Mouse (Mus musculus) heart, embryonic 12.5 days (tissue): ENCODE results near the gene Nup107. TPM values are rescaled to one million over a fixed set of nuclear protein-coding genes. Genes with fewer than 3 reads are reported as not detected.

Source experiments
- ATAC-seq: fragments of 200-750 bp; cut with Nextera tagmentation; 2 replicates; pipeline ENCODE4 v1.8.0; 2017; ENCODE audit warnings: moderate TSS enrichment, moderate library complexity; ENCODE audit not compliant: insufficient number of reproducible peaks, low FRiP score
- H3K27ac ChIP-seq: fragments of 300-500 bp; sonication (generic); 2 replicates; pipeline ENCODE4 v1.5.1; 2016; ENCODE audit warnings: mild to moderate bottlenecking, moderate library complexity; ENCODE audit not compliant: poor library complexity, severe bottlenecking
- H3K27me3 ChIP-seq: fragments of 300-500 bp; sonication (generic); replicated peaks from 2 replicates; pipeline ENCODE4 v1.6.1; 2016; ENCODE audit warnings: mild to moderate bottlenecking, moderate library complexity
- H3K36me3 ChIP-seq: fragments of 300-500 bp; sonication (generic); 2 replicates; pipeline ENCODE4 v1.6.1; 2016; ENCODE audit warnings: mild to moderate bottlenecking, moderate library complexity
- H3K4me1 ChIP-seq: fragments of 300-500 bp; sonication (generic); replicated peaks from 2 replicates; pipeline ENCODE4 v1.6.1; 2016; ENCODE audit warnings: mild to moderate bottlenecking
- H3K4me2 ChIP-seq: fragments of 300-500 bp; sonication (generic); 2 replicates; pipeline ENCODE4 v1.6.1; 2016; ENCODE audit warnings: mild to moderate bottlenecking, moderate library complexity
- H3K4me3 ChIP-seq: fragments of 300-500 bp; sonication (generic); 2 replicates; pipeline ENCODE4 v1.5.1; 2016; ENCODE audit warnings: mild to moderate bottlenecking
- H3K9ac ChIP-seq: fragments of 300-500 bp; sonication (generic); 2 replicates; pipeline ENCODE4 v1.6.1; 2016; ENCODE audit warnings: mild to moderate bottlenecking, moderate library complexity
- H3K9me3 ChIP-seq: fragments of 300-500 bp; sonication (generic); replicated peaks from 2 replicates; pipeline ENCODE4 v1.6.1; 2016; ENCODE audit warnings: mild to moderate bottlenecking, moderate library complexity
- WGBS: fragments of 180-500 bp; shearing (Covaris S2); methylation state at CpG from one replicate; pipeline ENCODE4 v1.1.7; 2016; 5-methylcytosine and 5-hydroxymethylcytosine counted together
- polyA plus RNA-seq: library from polyadenylated mRNA; unstranded; fragments of >200 nt; fragmentation: Nextera tagmentation; extraction: Ambion mirVana; gene quantifications from 2 replicates; pipeline ENCODE4 v1.2.1, GENCODE M21; 2016

Gene Nup107
- polyA plus RNA-seq, 1 experiment from 2014 or later, result 72.0 TPM

DNA sequence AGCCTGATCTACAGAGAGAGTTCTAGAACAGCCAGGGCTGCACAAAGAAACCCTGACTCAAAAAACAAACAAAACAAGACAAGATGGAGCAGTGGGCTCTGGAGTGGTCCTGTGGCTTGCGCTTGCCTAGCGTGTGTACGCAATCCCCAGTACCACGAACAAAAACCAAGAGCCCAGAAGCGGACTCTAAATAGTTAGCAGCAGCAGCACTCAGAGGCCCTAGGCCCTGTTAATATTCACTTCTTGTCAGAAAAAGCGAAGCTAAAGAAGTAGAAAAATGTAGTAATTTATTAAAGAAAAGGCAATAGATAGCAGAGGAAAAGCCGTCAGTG lies 37.9 kb downstream of the Nup107 start:
- ATAC-seq, result no peak

DNA sequence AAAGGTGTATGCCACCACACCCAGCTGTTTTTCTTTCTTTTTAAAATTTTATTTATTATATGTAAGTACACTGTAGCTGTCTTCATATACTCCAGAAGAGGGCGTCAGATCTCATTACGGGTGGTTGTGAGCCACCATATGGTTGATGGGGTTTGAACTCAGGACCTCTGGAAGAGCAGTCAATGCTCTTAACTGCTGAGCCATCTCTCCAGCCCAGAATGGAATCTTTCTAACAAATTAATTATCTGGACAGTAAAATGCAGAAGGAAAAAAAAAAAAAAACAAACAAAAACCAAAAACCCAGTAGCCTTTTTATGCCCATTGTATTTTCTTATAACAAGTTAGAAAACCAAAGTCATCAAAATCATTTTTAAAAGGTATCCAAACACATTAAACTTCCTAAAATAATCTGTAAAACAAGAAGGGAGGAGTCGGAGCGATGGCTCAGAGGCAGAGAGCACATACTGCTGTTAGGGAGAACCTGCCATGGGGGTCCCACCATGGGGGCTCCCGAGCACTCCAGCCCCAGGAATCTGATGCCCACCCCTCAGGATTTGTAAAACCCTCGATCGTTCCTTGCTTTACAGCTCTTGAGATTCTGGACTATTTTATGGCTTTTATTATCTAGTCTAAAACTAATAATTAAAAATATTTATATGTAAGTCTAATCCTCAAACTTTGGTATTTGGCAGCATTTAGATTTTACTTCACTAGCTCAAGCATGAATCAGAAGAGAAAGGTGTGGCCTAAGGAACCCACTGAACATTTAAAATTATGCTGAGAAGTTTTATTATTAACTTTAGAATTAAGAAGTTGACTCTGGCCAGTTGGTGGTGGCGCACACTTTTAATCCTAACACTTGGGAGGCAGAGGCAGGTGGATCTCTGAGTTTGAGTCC lies 38.5 kb downstream of the Nup107 start:
- peaks cover 4% of the 10 kb centered on the region; the same call in 1 of the 2 replicates for H3K9me3 ChIP-seq
- no peak overlapping the region for H3K4me2 ChIP-seq
- no peaks in the 10 kb centered on the region for H3K4me1 ChIP-seq
- WGBS, result 94% methylated on average over 8 of the region's 8 CpGs
- no peaks in the 10 kb centered on the region for H3K27me3 ChIP-seq
- no peak for ATAC-seq
- no peak overlapping the region for H3K9ac ChIP-seq
- H3K4me3 ChIP-seq, result no peak overlapping the region
- H3K36me3 ChIP-seq, result peaks cover 83% of the 10 kb centered on the region
- no peak overlapping the region for H3K27ac ChIP-seq

More for the DNA sequence above, 37.9 kb downstream of the Nup107 start:
- H3K27me3 ChIP-seq, result no peaks in the 10 kb centered on the region
- H3K27ac ChIP-seq, result no peak overlapping the region
- no peak overlapping the region for H3K4me2 ChIP-seq
- H3K9me3 ChIP-seq, result peaks cover 4% of the 10 kb centered on the region; the same call in 1 of the 2 replicates
- no peaks in the 10 kb centered on the region for H3K4me1 ChIP-seq
- H3K9ac ChIP-seq, result no peak overlapping the region
- WGBS, result 96% methylated on average over 7 of the region's 7 CpGs
- no peak overlapping the region for H3K4me3 ChIP-seq
- peaks cover 84% of the 10 kb centered on the region for H3K36me3 ChIP-seq

DNA sequence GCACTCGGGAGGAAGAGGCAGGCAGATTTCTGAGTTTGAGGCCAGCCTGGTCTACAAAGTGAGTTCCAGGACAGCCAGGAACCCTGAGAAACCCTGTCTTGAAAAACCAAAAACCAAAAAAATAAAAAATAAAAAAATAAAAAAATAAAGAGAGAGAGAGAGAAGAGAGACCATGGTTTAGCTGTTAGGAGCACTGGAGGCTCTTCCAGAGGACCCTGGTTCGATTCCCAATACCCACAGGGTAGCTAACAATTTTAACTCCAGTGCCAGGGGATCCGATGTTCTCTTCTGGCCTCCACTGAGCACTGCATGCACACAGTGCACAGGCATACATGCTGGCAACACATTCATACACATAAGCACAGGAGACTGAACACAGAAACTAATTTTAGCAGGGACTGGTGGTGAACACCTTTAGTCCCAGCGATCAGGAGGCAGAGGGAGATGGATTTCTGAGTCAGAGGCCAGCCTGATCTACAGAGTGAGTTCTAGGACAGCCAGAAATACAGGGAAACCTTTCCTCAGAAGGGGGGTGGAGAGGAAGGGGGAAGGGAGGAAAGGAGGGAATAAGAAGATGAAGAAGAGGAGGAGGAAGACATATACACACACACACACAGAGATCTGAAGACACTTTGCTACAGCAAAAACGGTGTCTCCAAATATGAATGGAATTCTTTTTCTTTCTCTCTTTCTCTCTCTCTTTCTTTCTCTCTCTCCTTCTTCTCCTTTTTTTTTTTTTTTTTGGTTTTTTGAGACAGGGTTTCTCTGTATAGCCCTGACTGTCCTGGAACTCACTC lies 39.5 kb downstream of the Nup107 start:
- peaks cover 79% of the 10 kb centered on the region for H3K36me3 ChIP-seq
- WGBS, result 94% methylated on average over 5 of the region's 5 CpGs

DNA sequence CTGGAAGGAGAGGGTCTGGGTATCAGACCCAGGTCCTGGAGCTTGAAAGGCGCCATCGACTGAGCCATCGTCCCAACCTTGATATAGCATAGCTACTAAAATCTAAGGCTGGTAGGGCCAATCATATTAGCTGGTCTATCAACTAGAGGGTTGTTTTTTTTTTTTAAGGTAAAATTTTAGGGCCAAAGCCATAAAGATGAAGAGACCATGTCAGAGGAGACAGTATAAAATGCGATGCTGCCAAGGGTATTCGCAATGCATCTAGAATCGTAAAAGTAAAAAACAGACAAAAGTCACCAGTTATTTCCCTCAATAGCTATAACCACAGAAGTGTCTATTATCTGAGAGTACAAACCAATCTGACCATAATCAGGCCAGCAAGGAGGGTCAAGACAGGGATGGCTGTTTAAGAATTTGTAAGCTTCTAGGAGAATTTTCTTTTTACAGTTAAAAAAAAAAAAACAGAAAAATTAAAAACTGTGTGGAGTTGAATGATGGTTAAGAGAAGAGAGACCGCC lies 40.1 kb downstream of the Nup107 start:
- H3K9ac ChIP-seq, result no peak overlapping the region
- H3K27me3 ChIP-seq, result no peaks in the 10 kb centered on the region
- no peaks in the 10 kb centered on the region for H3K4me1 ChIP-seq
- H3K4me2 ChIP-seq, result no peak overlapping the region
- H3K9me3 ChIP-seq, result peaks cover 4% of the 10 kb centered on the region; the same call in 1 of the 2 replicates
- no peak overlapping the region for H3K4me3 ChIP-seq
- WGBS, result 98% methylated on average over 7 of the region's 7 CpGs
- peaks cover 72% of the 10 kb centered on the region for H3K36me3 ChIP-seq
- ATAC-seq, result no peak
- H3K27ac ChIP-seq, result no peak overlapping the region

More for the DNA sequence above, 39.5 kb downstream of the Nup107 start:
- no peak for ATAC-seq
- H3K4me3 ChIP-seq, result no peak overlapping the region
- H3K4me1 ChIP-seq, result no peaks in the 10 kb centered on the region
- H3K27me3 ChIP-seq, result no peaks in the 10 kb centered on the region
- peaks cover 4% of the 10 kb centered on the region; the same call in 1 of the 2 replicates for H3K9me3 ChIP-seq
- H3K27ac ChIP-seq, result no peak overlapping the region
- H3K4me2 ChIP-seq, result no peak overlapping the region
- no peak overlapping the region for H3K9ac ChIP-seq

DNA sequence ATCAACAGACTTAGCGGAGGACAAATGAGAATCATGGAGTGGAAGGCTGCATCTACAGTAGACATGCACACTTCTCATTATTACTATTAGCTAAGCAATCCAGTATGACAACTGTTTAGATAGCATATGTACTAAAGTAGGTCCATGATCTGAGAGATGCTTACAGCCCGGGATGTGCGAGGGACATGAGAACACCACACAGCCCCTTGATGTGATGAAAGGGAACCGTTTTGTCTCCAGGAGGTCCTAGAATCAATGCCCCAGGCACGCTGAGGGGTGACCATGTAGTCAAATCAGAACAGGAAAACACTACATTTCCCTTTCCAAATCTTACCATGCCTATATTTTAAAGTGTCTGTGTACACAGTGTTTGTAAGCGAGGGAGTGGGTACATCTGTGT lies 40.8 kb downstream of the Nup107 start:
- 92% methylated on average over 6 of the region's 6 CpGs for WGBS

DNA sequence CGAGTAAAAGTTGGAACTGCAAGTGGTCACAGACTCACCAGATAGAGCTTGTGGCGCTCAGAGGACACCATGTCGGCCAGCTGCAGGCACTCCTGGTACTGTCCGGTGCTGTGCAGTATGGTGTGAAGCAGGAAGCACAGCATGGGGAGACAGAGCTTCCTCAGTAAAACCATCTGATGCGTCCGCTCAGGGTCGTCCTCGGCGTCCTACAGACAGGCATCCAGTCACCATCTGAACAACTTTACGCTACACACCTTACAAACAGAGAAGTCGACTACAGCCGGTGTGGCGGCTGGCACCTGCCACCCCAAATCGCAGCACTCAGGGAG lies 41.3 kb downstream of the Nup107 start:
- Histone ChIP-seq H3K4me3 (no peak overlapping the region), H3K9me3 (peaks cover 4% of the 10 kb centered on the region; the same call in 1 of the 2 replicates), H3K9ac (no peak overlapping the region), H3K4me1 (no peaks in the 10 kb centered on the region), H3K36me3 (peaks cover 63% of the 10 kb centered on the region), H3K27me3 (no peaks in the 10 kb centered on the region), H3K27ac (no peak overlapping the region), H3K4me2 (no peak overlapping the region)
- 94% methylated on average over 14 of the region's 14 CpGs for whole genome bisulfite sequencing
- no peak for ATAC-seq

More for the DNA sequence above, 40.8 kb downstream of the Nup107 start:
- no peak overlapping the region for H3K4me3 ChIP-seq
- H3K9ac ChIP-seq, result no peak overlapping the region
- peaks cover 67% of the 10 kb centered on the region for H3K36me3 ChIP-seq
- no peaks in the 10 kb centered on the region for H3K4me1 ChIP-seq
- H3K27ac ChIP-seq, result no peak overlapping the region
- H3K4me2 ChIP-seq, result no peak overlapping the region
- H3K9me3 ChIP-seq, result peaks cover 4% of the 10 kb centered on the region; the same call in 1 of the 2 replicates
- H3K27me3 ChIP-seq, result no peaks in the 10 kb centered on the region
- ATAC-seq, result no peak

DNA sequence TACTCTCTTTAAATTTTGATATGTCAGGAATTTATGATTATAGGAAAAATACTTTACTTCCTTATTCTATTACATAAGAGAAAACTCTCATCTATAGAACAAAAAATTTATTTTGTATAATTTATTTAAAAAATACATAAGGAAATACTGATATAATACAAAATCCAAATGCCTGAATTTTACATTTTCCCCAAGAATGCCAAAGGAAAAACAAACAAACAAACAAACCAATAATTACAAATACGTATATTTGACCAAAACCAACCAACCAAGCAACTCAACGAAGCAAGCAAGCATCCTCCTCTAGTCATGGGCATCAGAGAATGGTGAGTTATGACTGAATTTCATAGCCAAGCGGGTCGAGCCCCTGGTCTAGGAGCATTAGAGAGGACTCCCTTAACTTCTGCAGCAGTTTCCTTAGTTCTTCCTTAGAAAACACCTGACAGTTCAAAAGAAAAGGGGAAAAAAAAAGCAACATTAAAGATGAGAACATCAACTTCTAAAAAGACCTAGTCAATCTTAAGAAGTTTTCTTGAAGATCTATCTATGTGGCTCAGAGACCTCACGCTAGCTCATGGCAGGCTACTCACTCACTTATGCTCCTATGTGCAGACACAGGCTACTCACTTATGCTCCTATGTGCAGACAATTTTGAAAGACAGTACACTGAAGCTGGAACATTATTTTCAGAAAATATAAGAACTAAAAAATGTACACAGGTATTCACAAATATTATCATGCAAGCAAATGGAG lies 41.8 kb downstream of the Nup107 start:
- no peak overlapping the region for H3K27ac ChIP-seq

DNA sequence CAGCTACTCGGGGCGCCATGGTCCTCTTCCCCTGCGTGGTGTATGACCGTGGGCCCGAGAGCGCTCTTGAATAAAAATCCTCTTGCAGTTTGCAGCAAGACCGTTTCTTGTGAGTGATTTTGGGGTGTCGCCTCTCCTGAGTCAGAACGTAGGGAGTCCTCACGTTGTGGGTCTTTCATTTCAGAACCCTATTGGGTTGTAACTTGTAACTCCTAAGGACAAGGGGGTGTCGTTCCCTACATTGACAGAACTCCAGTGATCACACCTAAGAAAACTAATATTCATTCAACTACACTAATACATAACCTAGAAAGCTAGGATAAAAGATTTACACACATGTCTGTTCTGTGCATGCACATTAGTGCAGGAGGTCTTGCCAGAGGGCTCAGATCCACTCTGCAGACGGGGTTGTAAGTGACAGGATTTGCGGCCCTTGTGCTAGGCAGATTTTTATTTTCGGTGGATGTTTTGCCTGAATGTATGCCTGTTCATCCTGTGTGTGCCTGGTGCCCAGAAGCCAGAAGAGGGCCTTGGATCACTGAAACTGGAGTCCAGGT lies 42.6 kb downstream of the Nup107 start:
- H3K4me3 ChIP-seq, result no peak overlapping the region
- no peak overlapping the region for H3K9ac ChIP-seq
- no peak overlapping the region for H3K27ac ChIP-seq
- ATAC-seq, result no peak
- no peak overlapping the region for H3K4me2 ChIP-seq
- peaks cover 4% of the 10 kb centered on the region; the same call in 1 of the 2 replicates for H3K4me1 ChIP-seq
- WGBS, result 94% methylated on average over 14 of the region's 14 CpGs
- no peaks in the 10 kb centered on the region for H3K27me3 ChIP-seq
- peaks cover 4% of the 10 kb centered on the region; the same call in 1 of the 2 replicates for H3K9me3 ChIP-seq
- peaks cover 50% of the 10 kb centered on the region for H3K36me3 ChIP-seq

More for the DNA sequence above, 41.8 kb downstream of the Nup107 start:
- no peaks in the 10 kb centered on the region for H3K27me3 ChIP-seq
- H3K4me3 ChIP-seq, result no peak overlapping the region
- peaks cover 4% of the 10 kb centered on the region; the same call in 1 of the 2 replicates for H3K9me3 ChIP-seq
- WGBS, result 98% methylated on average over 5 of the region's 5 CpGs
- H3K4me1 ChIP-seq, result no peaks in the 10 kb centered on the region
- no peak for ATAC-seq
- H3K36me3 ChIP-seq, result peaks cover 58% of the 10 kb centered on the region
- no peak overlapping the region for H3K9ac ChIP-seq
- H3K4me2 ChIP-seq, result no peak overlapping the region

DNA sequence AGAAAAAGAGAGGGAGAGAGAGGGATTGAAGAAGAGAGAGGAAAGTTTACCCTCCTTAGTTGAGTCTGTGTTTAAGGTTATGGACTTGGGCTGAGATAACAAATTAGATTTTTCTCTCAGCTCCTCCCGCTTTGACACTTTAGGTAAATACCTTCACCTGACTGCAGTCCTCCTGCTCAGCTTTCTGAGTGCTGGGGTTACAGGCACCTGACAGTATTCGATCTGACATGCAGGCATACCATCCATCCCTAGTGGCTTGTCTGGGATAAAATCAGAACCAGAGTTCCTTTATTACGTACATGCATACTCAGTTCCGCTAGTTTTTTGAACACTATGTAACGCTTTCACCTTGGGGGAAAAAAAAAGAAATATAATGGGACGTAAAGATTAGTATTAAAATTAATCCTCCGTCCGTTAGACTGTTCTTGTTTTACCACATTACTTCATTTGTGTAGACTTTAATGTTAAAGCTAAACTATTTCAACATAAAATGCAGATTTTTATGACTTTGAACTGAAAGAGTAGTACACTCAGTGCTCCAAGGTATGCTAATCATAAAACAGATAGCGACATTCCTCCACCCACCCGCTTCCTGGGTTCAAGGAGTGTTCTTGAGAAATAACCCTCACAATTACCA lies 43.3 kb downstream of the Nup107 start:
- Histone ChIP-seq H3K27me3 (no peaks in the 10 kb centered on the region), H3K36me3 (peaks cover 44% of the 10 kb centered on the region), H3K4me3 (no peak overlapping the region), H3K27ac (no peak overlapping the region), H3K4me1 (peaks cover 10% of the 10 kb centered on the region; the same call in 1 of the 2 replicates), H3K9me3 (peaks cover 4% of the 10 kb centered on the region; the same call in 1 of the 2 replicates), H3K4me2 (no peak overlapping the region), H3K9ac (no peak overlapping the region)
- WGBS, result 95% methylated on average over 10 of the region's 10 CpGs
- no peak for ATAC-seq
